Mouse (Mus musculus) CH12.LX (cell line): Measurements from ENCODE around the gene Syn3. TPM values are rescaled to one million over a fixed set of nuclear protein-coding genes. Genes with fewer than 3 reads are reported as not detected.

ENCODE experiments used
- DNase-seq: peaks from one replicate; pipeline ENCODE4 v3.0.0-alpha.2; 2013; ENCODE audit errors: extremely low read depth
- H3K27ac ChIP-seq: 2 replicates; pipeline ENCODE4 v1.5.1; 2012; ENCODE audit warnings: low read depth, mild to moderate bottlenecking, control low read depth, moderate library complexity; ENCODE audit not compliant: insufficient read depth
- H3K27me3 ChIP-seq: replicated peaks from 2 replicates; pipeline ENCODE3; 2012; ENCODE audit warnings: inconsistent platforms
- H3K36me3 ChIP-seq, 2 experiments: replicated peaks in 1 of 2; 2 replicates each; pipeline versions ENCODE3 to v1.6.1; 2012; ENCODE audit warnings: inconsistent platforms in 1 of 2, low read length in 1 of 2, mild to moderate bottlenecking in 1 of 2, mixed read lengths in 1 of 2, moderate library complexity in 1 of 2; ENCODE audit not compliant: control insufficient read depth in 1 of 2, insufficient read depth in 1 of 2
- H3K4me1 ChIP-seq, 2 experiments: 2 replicates each; pipeline ENCODE4 v1.6.1; 2012; ENCODE audit warnings: inconsistent platforms in 1 of 2, moderate library complexity in 1 of 2; ENCODE audit not compliant: insufficient read depth in 2 of 2, control insufficient read depth in 1 of 2
- H3K4me2 ChIP-seq: 2 replicates; pipeline ENCODE4 v1.6.1; 2012; ENCODE audit warnings: low read depth, mild to moderate bottlenecking, control low read depth; ENCODE audit not compliant: poor library complexity, insufficient read depth, severe bottlenecking
- H3K4me3 ChIP-seq, 3 experiments: fragments of 150-350 bp in 1 of 3; sonication (generic) in 1 of 3; replicated peaks in 1 of 3; 2 replicates each; pipeline versions ENCODE3 to v1.5.1; 2011 to 2012; ENCODE audit warnings: low read depth in 2 of 3, low read length in 2 of 3, mild to moderate bottlenecking in 2 of 3, moderate library complexity in 2 of 3, control low read depth in 1 of 3, improper control_type of control experiment in 1 of 3, inconsistent platforms in 1 of 3, mixed read lengths in 1 of 3; ENCODE audit not compliant: poor library complexity in 1 of 3
- H3K79me2 ChIP-seq: replicated peaks from 2 replicates; pipeline ENCODE4 v1.6.1; 2012; ENCODE audit warnings: mild to moderate bottlenecking, moderate library complexity; ENCODE audit not compliant: control insufficient read depth, poor library complexity, insufficient read depth, severe bottlenecking; ENCODE audit errors: extremely low read depth
- H3K9ac ChIP-seq: 2 replicates; pipeline ENCODE4 v1.6.1; 2012; ENCODE audit warnings: low read depth, mild to moderate bottlenecking, control low read depth, moderate library complexity; ENCODE audit not compliant: insufficient read depth
- H3K9me3 ChIP-seq: replicated peaks from 2 replicates; pipeline ENCODE3; 2012; ENCODE audit warnings: low read length, inconsistent platforms, mixed read lengths
- JUN ChIP-seq: IDR thresholded peaks from 2 replicates; pipeline ENCODE4 v1.6.1; 2011; ENCODE audit warnings: low read depth, mild to moderate bottlenecking, low read length, improper control_type of control experiment, moderate library complexity; ENCODE audit not compliant: insufficient read depth
- JUND ChIP-seq: conservative IDR thresholded peaks from 2 replicates; pipeline ENCODE4 v1.6.1; 2011; ENCODE audit warnings: low read depth, low read length, improper control_type of control experiment
- MXI1 ChIP-seq: IDR thresholded peaks from 2 replicates; pipeline ENCODE4 v1.6.1; 2011; ENCODE audit warnings: mild to moderate bottlenecking, low read depth, low read length, improper control_type of control experiment
- ZC3H11A ChIP-seq: IDR thresholded peaks from 2 replicates; pipeline ENCODE4 v1.6.1; 2012; ENCODE audit warnings: low read depth, mild to moderate bottlenecking, inconsistent platforms, low read length, improper control_type of control experiment
- dilution Hi-C: fragments of 300-500 bp; cut with MboI; formaldehyde crosslinking; loops from 2 replicates; pipeline ENCODE4 v1.14.3; 2020; ENCODE audit warnings: low sequenced_read_pairs; ENCODE audit not compliant: extremely low pct_unique_long_range_greater_than_20kb, extremely low pct_ligation_motif_present
- in situ Hi-C: fragments of 300-500 bp; cut with MboI; formaldehyde crosslinking; loops from 3 replicates; pipeline ENCODE4 v1.14.3; 2019; ENCODE audit warnings: low sequenced_read_pairs, low pct_ligation_motif_present, low pct_unique_long_range_greater_than_20kb, mixed read lengths
- polyA plus RNA-seq: library from polyadenylated mRNA; unstranded; fragments of >175 nt; gene quantifications from 2 replicates; pipeline ENCODE4 v1.2.1, GENCODE M21; 2012; ENCODE audit warnings: low read depth; ENCODE audit not compliant: insufficient read length
- total RNA-seq, 2 experiments: library from RNA; depleted of rRNA; stranded (reverse); fragments of 300-350 nt in 1 of 2; fragments of >200 nt in 1 of 2; gene quantifications; 2 replicates each; pipeline ENCODE4 v1.2.3; 2012 to 2014

Gene Syn3
- total and polyA plus RNA-seq, 3 experiments = 2.8 to 8.9 (median 5.6) TPM

DNA sequence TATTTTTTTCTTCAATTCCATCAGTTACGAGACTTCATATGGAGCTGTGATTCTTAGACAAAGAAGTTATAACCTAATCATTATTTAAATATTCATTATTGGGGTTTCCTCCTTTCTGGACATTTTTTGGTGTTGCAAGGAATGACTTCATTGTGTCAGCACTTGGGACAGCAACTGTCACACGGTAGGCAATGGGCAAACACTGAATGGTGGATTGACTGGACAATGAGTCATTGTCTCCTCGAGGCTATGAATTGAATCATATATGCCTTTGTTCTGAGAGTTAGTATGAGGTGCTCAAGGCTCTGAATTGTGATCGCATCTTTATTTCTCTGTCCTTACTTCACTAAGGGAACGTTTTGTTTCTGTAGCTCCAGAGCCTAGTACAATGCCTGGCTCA is 492.2 kb downstream of the Syn3 start:
- Histone ChIP-seq H3K79me2 (no peaks in the 10 kb centered on the region), H3K36me3 (no peaks in the 10 kb centered on the region), H3K27me3 (peaks cover 4% of the 10 kb centered on the region), H3K4me1 (no peaks in the 10 kb centered on the region), H3K27ac (no peak overlapping the region), H3K9ac (no peak overlapping the region), H3K4me3 (no peak overlapping the region), H3K9me3 (no peaks in the 10 kb centered on the region), H3K4me2 (no peak overlapping the region)
- in situ Hi-C loops (no loop called here), dilution Hi-C loops (no loop called here)
- TF ChIP-seq JUN (no peak), MXI1 (no peak), JUND (no peak), ZC3H11A (no peak)
- DNase-seq = no peak

Other genes with a start within 250 kb of the Syn3 start
- gene Timp3, start 198.5 kb downstream of the Syn3 start, total RNA-seq (2012; rRNA removed) = 0.08 and 0.17 TPM in 2 replicates
- not detected in 2 replicates for gene Timp3, start 198.5 kb downstream of the Syn3 start, total RNA-seq (2014; rRNA removed)
- 0.09 and 0.14 TPM in 2 replicates for gene Timp3, start 198.5 kb downstream of the Syn3 start, polyA plus RNA-seq
- gene Hsp90b1, start 206.6 kb upstream of the Syn3 start, total RNA-seq (2012; rRNA removed) = 635 and 991 TPM in 2 replicates
- 799 and 863 TPM in 2 replicates for gene Hsp90b1, start 206.6 kb upstream of the Syn3 start, total RNA-seq (2014; rRNA removed)
- gene Hsp90b1, start 206.6 kb upstream of the Syn3 start, polyA plus RNA-seq = 1,137 and 1,160 TPM in 2 replicates
- gene Ttc41, start 206.9 kb upstream of the Syn3 start, total RNA-seq (2012; rRNA removed) = 4.0 and 4.4 TPM in 2 replicates
- 3.6 and 4.2 TPM in 2 replicates for gene Ttc41, start 206.9 kb upstream of the Syn3 start, total RNA-seq (2014; rRNA removed)
- gene Ttc41, start 206.9 kb upstream of the Syn3 start, polyA plus RNA-seq = 3.3 and 3.6 TPM in 2 replicates